Mouse (Mus musculus) liver, embryonic 14.5 days (tissue): ENCODE data around the gene Mecr. TPM values are rescaled to one million over a fixed set of nuclear protein-coding genes. Genes with fewer than 3 reads are reported as not detected.

ENCODE experiments used
- ATAC-seq: fragments of 200-750 bp; cut with Nextera tagmentation; 2 replicates; pipeline ENCODE4 v1.8.0; 2017; ENCODE audit warnings: moderate number of reproducible peaks, mild to moderate bottlenecking, moderate library complexity; ENCODE audit not compliant: insufficient read depth
- DNase-seq, 3 experiments: peaks; one replicate each; pipeline ENCODE4 v3.0.0-alpha.2; 2012 to 2013; ENCODE audit warnings: low read depth in 3 of 3, low spot score in 3 of 3
- H3K27ac ChIP-seq: fragments of 300-500 bp; sonication (generic); 2 replicates; pipeline ENCODE4 v1.5.1; 2014; ENCODE audit warnings: moderate library complexity, mild to moderate bottlenecking, control low read depth, inconsistent platforms
- H3K27me3 ChIP-seq: fragments of 300-500 bp; sonication (generic); 2 replicates; pipeline ENCODE4 v1.6.1; 2014; ENCODE audit warnings: mild to moderate bottlenecking, low read length, moderate library complexity; ENCODE audit not compliant: control insufficient read depth, insufficient read depth
- H3K36me3 ChIP-seq: fragments of 300-500 bp; sonication (generic); replicated peaks from 2 replicates; pipeline ENCODE4 v1.6.1; 2014; ENCODE audit warnings: low read depth; ENCODE audit not compliant: control insufficient read depth, insufficient read depth
- H3K4me1 ChIP-seq, 2 experiments: fragments of 200-500 bp in 1 of 2; fragments of 300-500 bp in 1 of 2; sonication (generic) in 1 of 2; replicated peaks; 2 replicates each; pipeline ENCODE4 v1.6.1; 2012 to 2014; ENCODE audit warnings: antibody characterized with exemption in 1 of 2, inconsistent platforms in 1 of 2, low read length in 1 of 2; ENCODE audit not compliant: control insufficient read depth in 2 of 2, insufficient read depth in 2 of 2
- H3K4me2 ChIP-seq: fragments of 300-500 bp; sonication (generic); 2 replicates; pipeline ENCODE4 v1.6.1; 2014; ENCODE audit warnings: low read depth, mild to moderate bottlenecking, control low read depth, moderate library complexity
- H3K4me3 ChIP-seq, 2 experiments: fragments of 200-500 bp in 1 of 2; fragments of 300-500 bp in 1 of 2; sonication (generic) in 1 of 2; 2 replicates each; pipeline ENCODE4 v1.5.1; 2012 to 2014; ENCODE audit warnings: low read depth in 2 of 2, low read length in 2 of 2, mild to moderate bottlenecking in 2 of 2, control low read depth in 1 of 2, inconsistent platforms in 1 of 2, moderate library complexity in 1 of 2; ENCODE audit not compliant: insufficient read depth in 1 of 2
- H3K9ac ChIP-seq: fragments of 300-500 bp; sonication (generic); replicated peaks from 2 replicates; pipeline ENCODE4 v1.6.1; 2014; ENCODE audit warnings: mild to moderate bottlenecking, control low read depth, moderate library complexity
- H3K9me3 ChIP-seq: fragments of 300-500 bp; sonication (generic); 2 replicates; pipeline ENCODE4 v1.6.1; 2016; ENCODE audit warnings: low read length, mixed read lengths; ENCODE audit not compliant: control insufficient read depth
- CTCF ChIP-seq: IDR thresholded peaks from 2 replicates; pipeline ENCODE4 v1.5.1; 2016; ENCODE audit warnings: antibody characterized with exemption, low read depth, control low read depth
- EP300 ChIP-seq: IDR thresholded peaks from 2 replicates; pipeline ENCODE4 v1.6.1; 2016; ENCODE audit warnings: antibody characterized with exemption, low read depth
- WGBS: fragments of 180-500 bp; shearing (Covaris S2); extraction: QIAGEN DNeasy Blood & Tissue Kit; methylation state at CpG from one replicate; pipeline ENCODE4 v1.1.7; 2014; ENCODE audit not compliant: insufficient replicate concordance; 5-methylcytosine and 5-hydroxymethylcytosine counted together
- polyA plus RNA-seq, 2 experiments: library from polyadenylated mRNA; depleted of rRNA in 1 of 2; stranded (reverse) in 1 of 2; unstranded in 1 of 2; fragments of >200 nt; fragmentation: Nextera tagmentation in 1 of 2; extraction: Ambion mirVana in 1 of 2; gene quantifications; 2 replicates each; pipeline versions ENCODE4 v1.2.1 to v1.2.3; 2012 to 2014

The Mecr gene
- polyA plus RNA-seq, 2 experiments = 23.8 to 31.6 TPM

DNA sequence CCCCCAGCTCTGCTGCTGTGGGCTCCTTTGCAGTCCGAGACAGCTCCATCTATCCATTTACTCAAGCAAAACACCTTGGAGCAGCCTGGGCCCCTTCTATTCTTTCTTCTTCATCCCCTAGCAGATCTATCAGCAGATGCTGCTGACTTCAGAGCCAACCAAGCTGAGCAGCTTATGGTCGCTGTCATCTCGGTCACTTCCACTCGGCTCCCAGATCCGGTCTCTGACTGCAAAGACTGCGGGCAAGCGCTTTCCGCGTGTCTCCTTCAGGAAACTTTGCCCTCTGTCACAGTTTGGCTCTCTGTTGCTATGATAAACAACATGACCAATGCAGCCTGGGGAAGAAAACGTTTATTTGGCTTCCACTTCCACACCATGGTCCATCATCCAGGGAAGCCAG, 28.4 kb upstream of the Mecr start:
- 75% methylated on average over 10 of the region's 10 CpGs for WGBS
- no peak for TF ChIP-seq CTCF
- no peak for TF ChIP-seq EP300
- Histone ChIP-seq H3K9me3 (no peaks in the 10 kb centered on the region), H3K4me1 (peaks cover 0 to 7% of the 10 kb centered on the region in 2 experiments; a peak in 1 of 4 replicates), H3K4me2 (no peak overlapping the region), H3K9ac (no peak overlapping the region), H3K27me3 (no peaks in the 10 kb centered on the region), H3K4me3 (no peak overlapping the region), H3K27ac (no peak overlapping the region), H3K36me3 (no peaks in the 10 kb centered on the region)
- ATAC-seq (no peak), DNase-seq (no peak)

- Histone ChIP-seq H3K9me3 (no peaks in the 10 kb centered on the region), H3K27ac (no peak overlapping the region), H3K4me2 (no peak overlapping the region), H3K4me3 (no peak overlapping the region), H3K9ac (no peak overlapping the region), H3K27me3 (no peaks in the 10 kb centered on the region), H3K4me1 (peaks cover 0 to 7% of the 10 kb centered on the region in 2 experiments; a peak in 1 of 4 replicates), H3K36me3 (no peaks in the 10 kb centered on the region)
- TF ChIP-seq CTCF (no peak), EP300 (peak; percentile 73)
- DNase-seq (no peak), ATAC-seq (peak; percentile 88)
- WGBS = 26% methylated on average over 10 of the region's 10 CpGs
These were observed 27.5 kb upstream of the Mecr start for GRCm38 (mm10) chr4:131815774-131816173.

DNA sequence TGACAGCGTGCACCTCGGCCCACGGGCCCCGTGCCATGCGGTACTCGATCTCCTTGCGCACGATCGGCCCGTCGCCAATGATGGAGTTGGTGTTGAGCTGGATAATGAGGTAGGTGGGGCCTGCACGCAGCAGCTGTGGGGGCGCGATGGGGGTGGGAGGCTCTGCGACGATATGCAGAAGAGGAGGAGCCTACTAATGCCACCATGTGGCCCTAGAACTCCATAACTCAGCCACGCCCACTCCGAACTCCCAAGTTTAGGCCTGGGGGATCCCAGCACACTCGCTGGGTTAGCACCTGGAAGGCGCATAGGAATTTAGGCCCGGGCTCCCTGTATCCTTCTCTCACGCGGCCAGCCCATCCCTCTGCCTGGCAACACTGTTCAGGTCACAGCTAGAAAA, 24.3 kb upstream of the Mecr start:
- Histone ChIP-seq H3K27me3 (no peaks in the 10 kb centered on the region), H3K36me3 (no peaks in the 10 kb centered on the region), H3K27ac (no peak overlapping the region), H3K9ac (no peak overlapping the region), H3K4me2 (no peak overlapping the region), H3K4me3 (no peak overlapping the region), H3K4me1 (peaks cover 3 to 20% of the 10 kb centered on the region in 2 experiments; a peak in 3 of 4 replicates), H3K9me3 (no peaks in the 10 kb centered on the region)
- whole genome bisulfite sequencing = 74% methylated on average over 23 of the region's 23 CpGs
- TF ChIP-seq EP300 (no peak), CTCF (no peak)
- ATAC-seq (no peak), DNase-seq (no peak)

DNA sequence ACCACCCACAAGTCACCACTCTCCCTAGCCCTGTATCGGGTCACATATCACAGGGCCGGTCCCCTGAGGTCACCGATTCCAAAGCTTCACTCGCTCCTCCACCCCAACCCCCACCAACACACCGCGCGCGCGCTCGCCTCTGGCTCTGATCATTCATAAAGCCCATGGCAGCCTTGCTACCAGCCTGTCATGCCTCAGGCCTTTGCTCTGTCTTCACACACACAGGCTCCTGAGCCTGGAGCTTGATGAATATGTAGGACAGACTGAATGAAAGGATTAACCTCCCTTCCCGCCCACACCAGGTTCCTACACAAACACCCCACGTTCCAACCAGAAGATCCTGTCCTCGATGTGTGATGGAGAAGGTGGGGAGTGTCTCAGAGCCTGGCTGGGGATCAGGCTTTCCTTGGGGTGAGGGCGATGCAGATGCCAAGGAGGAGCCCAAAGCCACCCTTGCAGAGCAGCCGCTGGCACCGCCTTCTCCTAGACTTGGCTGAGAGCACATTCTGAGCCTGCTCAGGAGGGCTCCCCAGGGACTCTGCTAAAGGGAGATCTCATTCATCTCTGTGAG, 22.0 kb upstream of the Mecr start:
- 59% methylated on average over 16 of the region's 16 CpGs for WGBS
- DNase-seq (no peak), ATAC-seq (no peak)
- no peak overlapping the region for H3K9ac ChIP-seq
- peaks cover 3 to 17% of the 10 kb centered on the region in 2 experiments for H3K4me1 ChIP-seq
- no peak overlapping the region for H3K4me3 ChIP-seq
- no peaks in the 10 kb centered on the region for H3K27me3 ChIP-seq
- TF ChIP-seq CTCF = no peak
- no peak for TF ChIP-seq EP300
- no peak overlapping the region for H3K27ac ChIP-seq
- H3K4me2 ChIP-seq = no peak overlapping the region
- H3K9me3 ChIP-seq = no peaks in the 10 kb centered on the region
- H3K36me3 ChIP-seq = no peaks in the 10 kb centered on the region

GRCm38 (mm10) chr4:131822583-131822982, 20.7 kb upstream of the Mecr start:
- Histone ChIP-seq H3K4me1 (peaks cover 3 to 20% of the 10 kb centered on the region in 2 experiments), H3K4me2 (peak overlapping the region; percentile 20; the same call in 1 of the 2 replicates), H3K9ac (no peak overlapping the region), H3K4me3 (no peak overlapping the region), H3K9me3 (no peaks in the 10 kb centered on the region), H3K36me3 (no peaks in the 10 kb centered on the region), H3K27me3 (no peaks in the 10 kb centered on the region), H3K27ac (no peak overlapping the region)
- 47% methylated on average over 3 of the region's 3 CpGs for WGBS
- TF ChIP-seq EP300 (no peak), CTCF (no peak)
- ATAC-seq (peak; percentile 64), DNase-seq (no peak)
